Mouse (Mus musculus) heart, adult 18-20 months (tissue): ENCODE measurements around the gene Ptprk. TPM values are rescaled to one million over a fixed set of nuclear protein-coding genes. Genes with fewer than 3 reads are reported as not detected.

Experiments used
- DNase-seq, 2 experiments: peaks; one replicate each; pipeline ENCODE4 v3.0.0; 2021 to 2022; ENCODE audit warnings: mixed read lengths in 1 of 2
- total RNA-seq, 2 experiments: library from RNA; stranded (reverse); gene quantifications; 2 replicates each; pipeline ENCODE4 v1.2.3; 2021

Ptprk gene
- total RNA-seq, 2 experiments from 2014 or later, result 17.3 to 21.1 TPM

- peak; percentile 53 to 72 for DNase-seq
These were observed 38.4 kb downstream of the Ptprk start for GRCm38 (mm10) chr10:28112826-28113589.

GRCm38 (mm10) chr10:28113879-28114278, 39.3 kb downstream of the Ptprk start:
- peak; percentile 50 to 73 for DNase-seq

- DNase-seq, result no peak
These were observed 42.4 kb downstream of the Ptprk start for GRCm38 (mm10) chr10:28116982-28117381.

GRCm38 (mm10) chr10:28118783-28119365, 44.3 kb downstream of the Ptprk start:
- no peak for DNase-seq

- no peak for DNase-seq
These were observed 49.3 kb downstream of the Ptprk start for GRCm38 (mm10) chr10:28123881-28124280.

GRCm38 (mm10) chr10:28128011-28128410, 53.4 kb downstream of the Ptprk start:
- no peak for DNase-seq

- DNase-seq, result peak in 1 of 2 experiments; percentile 8
These were observed 53.8 kb downstream of the Ptprk start for GRCm38 (mm10) chr10:28128450-28128849.

- peak; percentile 17 to 23 for DNase-seq
These were observed 55.8 kb downstream of the Ptprk start for GRCm38 (mm10) chr10:28130422-28130821.

- no peak for DNase-seq
These were observed 59.1 kb downstream of the Ptprk start for GRCm38 (mm10) chr10:28133770-28134169.

GRCm38 (mm10) chr10:28138399-28138798, 63.8 kb downstream of the Ptprk start:
- DNase-seq, result no peak

- DNase-seq, result no peak
These were observed 69.8 kb downstream of the Ptprk start for GRCm38 (mm10) chr10:28144459-28144858.

- DNase-seq, result no peak
These were observed 70.7 kb downstream of the Ptprk start for GRCm38 (mm10) chr10:28145326-28145725.

GRCm38 (mm10) chr10:28155688-28156685, 81.4 kb downstream of the Ptprk start:
- no peak for DNase-seq

GRCm38 (mm10) chr10:28159716-28160115, 85.1 kb downstream of the Ptprk start:
- no peak for DNase-seq

- DNase-seq, result no peak
These were observed 86.7 kb downstream of the Ptprk start for GRCm38 (mm10) chr10:28161306-28161705.

GRCm38 (mm10) chr10:28164250-28164649, 89.6 kb downstream of the Ptprk start:
- DNase-seq, result peak; percentile 18 to 42

GRCm38 (mm10) chr10:28164746-28165145, 90.1 kb downstream of the Ptprk start:
- no peak for DNase-seq

GRCm38 (mm10) chr10:28166610-28167009, 92.0 kb downstream of the Ptprk start:
- no peak for DNase-seq

- peak in 1 of 2 experiments; percentile 2 for DNase-seq
These were observed 92.5 kb downstream of the Ptprk start for GRCm38 (mm10) chr10:28167097-28167496.

GRCm38 (mm10) chr10:28171196-28171595, 96.6 kb downstream of the Ptprk start:
- no peak for DNase-seq

GRCm38 (mm10) chr10:28178876-28179275, 104.3 kb downstream of the Ptprk start:
- no peak for DNase-seq

GRCm38 (mm10) chr10:28182081-28182480, 107.5 kb downstream of the Ptprk start:
- no peak for DNase-seq

- no peak for DNase-seq
These were observed 110.1 kb downstream of the Ptprk start for GRCm38 (mm10) chr10:28184675-28185074.
